Comparison of ENCODE assay signal across 8 mouse cellular contexts in genomic region chr15:79243234-79244042, GRCm38 (mm10). TPM values are rescaled to one million over a fixed set of nuclear protein-coding genes. Genes with fewer than 3 reads are reported as not detected.
A peak's percentile ranks its signal among the peaks of the same experiment; 100 is the strongest.
DNase-seq lines count a peak whose midpoint lies in the region; ATAC-seq lines count a peak whose summit lies in the region.

No protein-coding gene starts in this region.

- peak; percentile 99 for ATAC-seq in inflammation-experienced regulatory T-cells, adult 6 months

- intact Hi-C loops in gastrocnemius, postnatal 14 days (cut with DNase I; ENCODE audit: low total_unique reads) = loop anchor here (2.0 kb wide), 1 partner anchor 223 kb away; no protein-coding TSS in a partner anchor

- peaks cover 2% of the 10 kb centered on the region for H3K27me3 ChIP-seq in megakaryocyte, embryonic 14.5 days (replicated peaks)

- H3K4me3 ChIP-seq in megakaryocyte, embryonic 14.5 days (replicated peaks) = peak overlapping the region; percentile 76

- peaks cover 84% of the 10 kb centered on the region for H3K36me3 ChIP-seq in megakaryocyte, embryonic 14.5 days (replicated peaks; ENCODE audit: low read length)

- peaks cover 8% of the 10 kb centered on the region for H3K9me3 ChIP-seq in megakaryocyte, embryonic 14.5 days

- DNase-seq in adipocyte (ENCODE audit: low spot score) = peak; percentile 99
- peak; percentile 99 for DNase-seq in embryo, embryonic 10 days (ENCODE audit: low spot score)
- peak; percentile 94 for DNase-seq in gastrocnemius, postnatal 14 days
- DNase-seq in left cerebral cortex, adult 9 months (ENCODE audit: low spot score in 2 of 2) = peak; percentile 98 to 99
- peak; percentile 99 for DNase-seq in right cerebral cortex, adult 2 months (ENCODE audit: low spot score in 2 of 2)
- peak; percentile 87 for DNase-seq in urinary bladder, postnatal 10 days (ENCODE audit: low spot score)

- peaks cover 45% of the 10 kb centered on the region for H3K4me1 ChIP-seq in megakaryocyte, embryonic 14.5 days

RNA-seq across cellular contexts. Expression of gene Slc16a8, which starts 11.1 kb away (rescaled TPM):
- total RNA-seq in gastrocnemius, postnatal 14 days (2021) = under 1 TPM; 0.12 to 0.38 TPM
- not detected for polyA plus RNA-seq in inflammation-experienced regulatory T-cells, adult 6 months (2017; shearing (Covaris generic))
- polyA plus RNA-seq in megakaryocyte, embryonic 14.5 days (2012; ENCODE audit: insufficient read depth, low replicate concordance) = not detected in 2 replicates

RNA-seq across cellular contexts. Expression of gene Gm49486, which starts 14.2 kb away (rescaled TPM):
- under 1 TPM; 0.29 to 0.38 TPM for total RNA-seq in gastrocnemius, postnatal 14 days (2021)
- not detected for polyA plus RNA-seq in inflammation-experienced regulatory T-cells, adult 6 months (2017; shearing (Covaris generic))
- polyA plus RNA-seq in megakaryocyte, embryonic 14.5 days (2012; ENCODE audit: insufficient read depth, low replicate concordance) = not detected in 2 replicates

RNA-seq across cellular contexts. Expression of gene Pick1, which starts 14.5 kb away (rescaled TPM):
- 10 to 100 TPM; 22.3 to 26.3 TPM for total RNA-seq in gastrocnemius, postnatal 14 days (2021)
- 1 to 10 TPM; 6.6 to 8.4 (median 8.3) TPM for polyA plus RNA-seq in inflammation-experienced regulatory T-cells, adult 6 months (2017; shearing (Covaris generic))
- polyA plus RNA-seq in megakaryocyte, embryonic 14.5 days (2012; ENCODE audit: insufficient read depth, low replicate concordance) = 9.5 and 16.0 TPM in 2 replicates

RNA-seq across cellular contexts. Expression of gene Baiap2l2, which starts 41.9 kb away (rescaled TPM):
- total RNA-seq in gastrocnemius, postnatal 14 days (2021) = 1 to 10 TPM in 1 of 2 experiments, under 1 TPM in 1; 0.69 to 4.0 TPM
- polyA plus RNA-seq in inflammation-experienced regulatory T-cells, adult 6 months (2017; shearing (Covaris generic)) = 1 to 10 TPM in 1 of 3 experiments, under 1 TPM in 1, not detected in 1; 0.21 to 1.6 TPM
- 1.9 TPM in 1 of 2 replicates, not detected in the other for polyA plus RNA-seq in megakaryocyte, embryonic 14.5 days (2012; ENCODE audit: insufficient read depth, low replicate concordance)

Comparison
In these comparisons a context has a peak if more than half of its experiments do, and no peak if none do; other contexts are left out.
1. Peak in every context shown above with its lines: DNase-seq, ATAC-seq and H3K4me3 ChIP-seq.